In genomic region chr8:73276015-73276414, GRCm38 (mm10) we compare ENCODE assay signal across 18 mouse cellular contexts.
DNase-seq lines count a peak whose midpoint lies in the region; ATAC-seq and TF ChIP-seq lines count a peak whose summit lies in the region.
"Had no signal": no experiment of that assay in that cellular context is flagged by ENCODE, and none has a peak within 500 bp of the region (broad histone marks: within the 10 kb centered on the region; RNA-seq: fewer than 3 reads in every experiment).

No protein-coding gene starts in this region.

- H3K9ac ChIP-seq in heart, embryonic 14.5 days (ENCODE audit: low read length): no peak overlapping the region
- H3K9ac ChIP-seq in kidney, postnatal 0 days (ENCODE audit: low read depth, low read length): no peak overlapping the region
- H3K9ac ChIP-seq: embryonic facial prominence, embryonic 15.5 days; limb, embryonic 12.5 days; liver, embryonic 12.5 days; midbrain, embryonic 13.5 days had no signal

- DNase-seq in heart, postnatal 14 days: no peak
- no peak for DNase-seq in kidney, postnatal 0 days (ENCODE audit: low spot score)
- DNase-seq in kidney, postnatal 10 days: no peak
- DNase-seq in Patski (ENCODE audit: low read depth, low spot score): peak; percentile 49
- no peak for DNase-seq in right cerebral cortex, postnatal 25 days
- DNase-seq in yolk sac, embryonic 10.5 days (ENCODE audit: low spot score): no peak
- DNase-seq: cerebellum, adult 9-10 months; gastrocnemius, postnatal 25 days; lung, adult 18-20 months had no signal

- H3K27me3 ChIP-seq in heart, embryonic 14.5 days (ENCODE audit: control insufficient read depth, insufficient read depth, low read length): no peaks in the 10 kb centered on the region
- H3K27me3 ChIP-seq in kidney, postnatal 0 days (ENCODE audit: insufficient read depth, low read length): no peaks in the 10 kb centered on the region
- no peaks in the 10 kb centered on the region for H3K27me3 ChIP-seq in Patski
- H3K27me3 ChIP-seq: embryonic facial prominence, embryonic 15.5 days; limb, embryonic 12.5 days; liver, embryonic 12.5 days; midbrain, embryonic 13.5 days had no signal

- intact Hi-C loops in heart, postnatal 14 days (cut with DNase I): loop anchor here (10.0 kb wide), 1 partner anchor 69 kb away; no protein-coding TSS in a partner anchor

- no peak overlapping the region for H3K4me3 ChIP-seq in heart, embryonic 14.5 days (ENCODE audit: control insufficient read depth in 1 of 2, insufficient read depth in 1 of 2, low read depth in 1 of 2, low read length in 2 of 2)
- H3K4me3 ChIP-seq in kidney, postnatal 0 days (replicated peaks; ENCODE audit: low read depth, low read length): no peak overlapping the region
- H3K4me3 ChIP-seq: embryonic facial prominence, embryonic 15.5 days; forebrain, embryonic 10.5 days; layer of hippocampus, adult 2 months; limb, embryonic 12.5 days; liver, embryonic 12.5 days; midbrain, embryonic 13.5 days had no signal

- H3K4me1 ChIP-seq in heart, embryonic 14.5 days (ENCODE audit: control insufficient read depth in 2 of 2, insufficient read depth in 2 of 2, low read length in 2 of 2): peaks cover 4 to 35% of the 10 kb centered on the region in 2 experiments; a peak in 3 of 4 replicates
- no peaks in the 10 kb centered on the region for H3K4me1 ChIP-seq in kidney, postnatal 0 days (replicated peaks; ENCODE audit: insufficient read depth, low read length)
- H3K4me1 ChIP-seq: embryonic facial prominence, embryonic 15.5 days; forebrain, embryonic 10.5 days; limb, embryonic 12.5 days; liver, embryonic 12.5 days; midbrain, embryonic 13.5 days had no signal

- H3K36me3 ChIP-seq in heart, embryonic 14.5 days (ENCODE audit: control insufficient read depth, insufficient read depth, low read length): no peaks in the 10 kb centered on the region
- no peaks in the 10 kb centered on the region for H3K36me3 ChIP-seq in kidney, postnatal 0 days (ENCODE audit: insufficient read depth, low read length)
- H3K36me3 ChIP-seq: embryonic facial prominence, embryonic 15.5 days; forebrain, embryonic 10.5 days; limb, embryonic 12.5 days; liver, embryonic 12.5 days; midbrain, embryonic 13.5 days had no signal

- in situ Hi-C loops in Patski (cut with MboI; ENCODE audit: low pct_unique_long_range_greater_than_20kb): no loop called here

- ATAC-seq in heart, embryonic 14.5 days (ENCODE audit: insufficient number of reproducible peaks, insufficient read depth, low FRiP score, low read depth): 0 out of 2 replicates have a peak, but pooled peaks have one; percentile 31
- peak; percentile 71; the same call in 1 of the 2 replicates for ATAC-seq in kidney, postnatal 0 days (replicated peaks; ENCODE audit: low FRiP score, low read depth)
- peak; percentile 97 for ATAC-seq in Patski
- ATAC-seq: hindbrain, postnatal 0 days; intestine, embryonic 16.5 days; liver, embryonic 12.5 days; midbrain, embryonic 13.5 days had no signal

- POLR2A ChIA-PET in Patski (lab: Charles Lee): interaction anchor here (0.7 to 1.4 kb wide), 2 partner anchors 10 to 293 kb away, joined by 3 to 4 read pairs; no protein-coding TSS in a partner anchor

- H3K4me2 ChIP-seq in heart, embryonic 14.5 days (ENCODE audit: low read length): no peak overlapping the region
- H3K4me2 ChIP-seq in kidney, postnatal 0 days (ENCODE audit: low read length): no peak overlapping the region
- H3K4me2 ChIP-seq: embryonic facial prominence, embryonic 15.5 days; limb, embryonic 12.5 days; liver, embryonic 12.5 days; midbrain, embryonic 13.5 days had no signal

- CTCF ChIA-PET in Patski (lab: Charles Lee): interaction anchor here (1.4 kb wide), 1 partner anchor 73 kb away, joined by 3 read pairs; no protein-coding TSS in a partner anchor

- H3K27ac ChIP-seq in heart, embryonic 14.5 days (replicated peaks in 1 of 2; ENCODE audit: control insufficient read depth in 1 of 2, insufficient read depth in 1 of 2, low read depth in 2 of 2, low read length in 2 of 2): no peak overlapping the region; a peak in 2 of 4 replicates
- H3K27ac ChIP-seq in kidney, postnatal 0 days: no peak overlapping the region
- H3K27ac ChIP-seq: embryonic facial prominence, embryonic 15.5 days; forebrain, embryonic 10.5 days; hindbrain, postnatal 0 days; layer of hippocampus, adult 2 months; limb, embryonic 12.5 days; liver, embryonic 12.5 days; midbrain, embryonic 13.5 days had no signal

- TF ChIP-seq CTCF in kidney, postnatal 0 days (IDR thresholded peaks at IDR 0.05; ENCODE audit: low read depth): no peak
- no peak for TF ChIP-seq CTCF in Patski (IDR thresholded peaks at IDR 0.05)

- no peaks in the 10 kb centered on the region for H3K9me3 ChIP-seq in heart, embryonic 14.5 days (ENCODE audit: control insufficient read depth, low read length)
- no peaks in the 10 kb centered on the region for H3K9me3 ChIP-seq in kidney, postnatal 0 days (replicated peaks; ENCODE audit: low read length)
- H3K9me3 ChIP-seq: embryonic facial prominence, embryonic 15.5 days; forebrain, embryonic 10.5 days; limb, embryonic 12.5 days; liver, embryonic 12.5 days; midbrain, embryonic 13.5 days had no signal

- WGBS in heart, embryonic 14.5 days: 41% methylated on average over 4 of the region's 4 CpGs
- WGBS in kidney, postnatal 0 days: 80% methylated on average over 4 of the region's 4 CpGs

Comparison
In these comparisons a context has a peak if more than half of its experiments do, and no peak if none do; other contexts are left out.
1. ATAC-seq: peak in every context shown above with its lines; median percentile 97 in Patski; 71 in kidney, postnatal 0 days; 31 in heart, embryonic 14.5 days.